Mouse (Mus musculus) heart, postnatal 0 days (tissue): Measurements from ENCODE around the gene Oas1d. TPM values are rescaled to one million over a fixed set of nuclear protein-coding genes. Genes with fewer than 3 reads are reported as not detected.
"Not testable (repeated sequence)": the region's sequence is repeated elsewhere in the genome, so short reads cannot be mapped to it uniquely, and the experiment has no call there.

Experiments
- ATAC-seq: fragments of 200-750 bp; cut with Nextera tagmentation; 2 replicates; pipeline ENCODE4 v1.8.0; 2017; ENCODE audit warnings: low read depth, moderate number of reproducible peaks, moderate library complexity; ENCODE audit not compliant: insufficient read depth
- DNase-seq: peaks from one replicate; pipeline ENCODE4 v3.0.0-alpha.2; 2016; ENCODE audit warnings: low spot score
- H3K27ac ChIP-seq: fragments of 300-500 bp; sonication (generic); 2 replicates; pipeline ENCODE4 v1.5.1; 2014; ENCODE audit warnings: low read depth, mild to moderate bottlenecking
- H3K27me3 ChIP-seq: fragments of 300-500 bp; sonication (generic); 2 replicates; pipeline ENCODE4 v1.6.1; 2014; ENCODE audit warnings: low read length, mixed read lengths; ENCODE audit not compliant: control insufficient read depth, insufficient read depth
- H3K36me3 ChIP-seq: fragments of 300-500 bp; sonication (generic); replicated peaks from 2 replicates; pipeline ENCODE4 v1.6.1; 2014; ENCODE audit warnings: low read length, mixed read lengths; ENCODE audit not compliant: control insufficient read depth, insufficient read depth
- H3K4me1 ChIP-seq: fragments of 300-500 bp; sonication (generic); 2 replicates; pipeline ENCODE4 v1.6.1; 2014; ENCODE audit warnings: antibody characterized with exemption; ENCODE audit not compliant: control insufficient read depth, insufficient read depth
- H3K4me2 ChIP-seq: fragments of 300-500 bp; sonication (generic); 2 replicates; pipeline ENCODE4 v1.6.1; 2014; ENCODE audit warnings: low read depth, mild to moderate bottlenecking, low read length, moderate library complexity
- H3K4me3 ChIP-seq: fragments of 300-500 bp; sonication (generic); 2 replicates; pipeline ENCODE4 v1.5.1; 2014; ENCODE audit warnings: low read depth, low read length
- H3K9ac ChIP-seq: fragments of 300-500 bp; sonication (generic); replicated peaks from 2 replicates; pipeline ENCODE4 v1.6.1; 2014; ENCODE audit warnings: low read depth, low read length, mixed read lengths
- H3K9me3 ChIP-seq: fragments of 300-500 bp; sonication (generic); replicated peaks from 2 replicates; pipeline ENCODE4 v1.6.1; 2016; ENCODE audit warnings: low read length; ENCODE audit not compliant: control insufficient read depth
- CTCF ChIP-seq: IDR thresholded peaks from 2 replicates; pipeline ENCODE4 v1.5.1; 2016; ENCODE audit warnings: antibody characterized with exemption, control low read depth, low read depth
- EP300 ChIP-seq: IDR thresholded peaks from 2 replicates; pipeline ENCODE4 v1.6.1; 2016; ENCODE audit warnings: antibody characterized with exemption, low read depth
- WGBS: fragments of 180-500 bp; shearing (Covaris S2); extraction: QIAGEN DNeasy Blood & Tissue Kit; methylation state at CpG from one replicate; pipeline ENCODE4 v1.1.7; 2014; 5-methylcytosine and 5-hydroxymethylcytosine counted together
- polyA plus RNA-seq: library from polyadenylated mRNA; unstranded; fragments of >200 nt; fragmentation: Nextera tagmentation; extraction: Ambion mirVana; gene quantifications from 2 replicates; pipeline ENCODE4 v1.2.1, GENCODE M21; 2015
- total RNA-seq: library from RNA; depleted of rRNA; stranded (reverse); fragments of >200 nt; gene quantifications from 2 replicates; pipeline ENCODE4 v1.2.3, GENCODE M21; 2014; ENCODE audit warnings: low replicate concordance

The Oas1d gene
- total and polyA plus RNA-seq, 2 experiments from 2014 or later, result not detected

- Histone ChIP-seq H3K9ac (no peak overlapping the region), H3K27me3 (no peaks in the 10 kb centered on the region), H3K4me2 (no peak overlapping the region), H3K4me1 (no peaks in the 10 kb centered on the region), H3K27ac (no peak overlapping the region), H3K36me3 (no peaks in the 10 kb centered on the region), H3K9me3 (no peaks in the 10 kb centered on the region), H3K4me3 (no peak overlapping the region)
- ATAC-seq (no peak), DNase-seq (no peak)
- TF ChIP-seq EP300 (no peak), CTCF (no peak)
- WGBS, result 46% methylated on average over 3 of the region's 3 CpGs
Measured at GRCm38 (mm10) chr5:120890991-120891390, 23.3 kb upstream of the Oas1d start.

- not testable (repeated sequence) for H3K4me2 ChIP-seq, H3K27ac ChIP-seq, H3K36me3 ChIP-seq, H3K27me3 ChIP-seq, H3K9ac ChIP-seq, DNase-seq, H3K9me3 ChIP-seq, H3K4me3 ChIP-seq, ATAC-seq, H3K4me1 ChIP-seq
- 65% methylated on average over 2 of the region's 2 CpGs for WGBS
Measured at GRCm38 (mm10) chr5:120891566-120892242, 22.6 kb upstream of the Oas1d start.

- Histone ChIP-seq H3K36me3 (no peaks in the 10 kb centered on the region), H3K9me3 (no peaks in the 10 kb centered on the region), H3K4me3 (no peak overlapping the region), H3K9ac (no peak overlapping the region), H3K27me3 (no peaks in the 10 kb centered on the region), H3K27ac (no peak overlapping the region), H3K4me2 (no peak overlapping the region), H3K4me1 (no peaks in the 10 kb centered on the region)
- TF ChIP-seq EP300, result no peak
- TF ChIP-seq CTCF, result no peak
- DNase-seq, result no peak
- no peak for ATAC-seq
- 65% methylated on average over 2 of the region's 2 CpGs for WGBS
Measured at GRCm38 (mm10) chr5:120892243-120892660, 22.1 kb upstream of the Oas1d start.

- H3K9me3 ChIP-seq, H3K4me1 ChIP-seq, H3K4me2 ChIP-seq, DNase-seq, H3K36me3 ChIP-seq, ATAC-seq, H3K27ac ChIP-seq, H3K4me3 ChIP-seq, H3K27me3 ChIP-seq, H3K9ac ChIP-seq: not testable (repeated sequence)
- 84% methylated on average over 4 of the region's 4 CpGs for WGBS
Measured at GRCm38 (mm10) chr5:120893866-120894265, 20.5 kb upstream of the Oas1d start.

- not testable (repeated sequence) for H3K4me2 ChIP-seq, H3K4me1 ChIP-seq, H3K27ac ChIP-seq, H3K36me3 ChIP-seq, H3K9ac ChIP-seq, H3K4me3 ChIP-seq, DNase-seq, H3K27me3 ChIP-seq, ATAC-seq, H3K9me3 ChIP-seq
- WGBS, result 61% methylated on average over 2 of the region's 2 CpGs
Measured at GRCm38 (mm10) chr5:120894692-120895091, 19.6 kb upstream of the Oas1d start.

- Histone ChIP-seq H3K27ac (no peak overlapping the region), H3K4me1 (no peaks in the 10 kb centered on the region), H3K36me3 (no peaks in the 10 kb centered on the region), H3K27me3 (no peaks in the 10 kb centered on the region), H3K4me2 (no peak overlapping the region), H3K4me3 (no peak overlapping the region), H3K9me3 (no peaks in the 10 kb centered on the region), H3K9ac (no peak overlapping the region)
- WGBS, result 82% methylated on average over 11 of the region's 11 CpGs
- TF ChIP-seq EP300, result no peak
- ATAC-seq (no peak), DNase-seq (no peak)
Measured at GRCm38 (mm10) chr5:120895231-120895900, 19.0 kb upstream of the Oas1d start.
